Mouse (Mus musculus) G1E (cell line): ENCODE results near the gene Fzd7. TPM values are rescaled to one million over a fixed set of nuclear protein-coding genes. Genes with fewer than 3 reads are reported as not detected.

Experiments
- ATAC-seq: 2 replicates; pipeline ENCODE4 v1.8.0; 2016; ENCODE audit warnings: mild to moderate bottlenecking; ENCODE audit not compliant: insufficient number of reproducible peaks, poor library complexity, low FRiP score, severe bottlenecking; ENCODE audit errors: extremely low read depth
- DNase-seq: peaks from one replicate; pipeline ENCODE4 v3.0.0; 2012; ENCODE audit warnings: low spot score
- H3K27me3 ChIP-seq: 2 replicates; pipeline ENCODE4 v1.6.1; 2012; ENCODE audit warnings: mild to moderate bottlenecking, low read length, inconsistent platforms; ENCODE audit not compliant: insufficient read depth
- H3K36me3 ChIP-seq: replicated peaks from 2 replicates; pipeline ENCODE3; 2012; ENCODE audit warnings: mild to moderate bottlenecking, inconsistent platforms
- H3K4me1 ChIP-seq: 2 replicates; pipeline ENCODE4 v1.6.1; 2012; ENCODE audit warnings: low read depth, low read length, inconsistent platforms, mixed read lengths; ENCODE audit not compliant: insufficient read depth
- H3K4me3 ChIP-seq: 2 replicates; pipeline ENCODE4 v1.5.1; 2012; ENCODE audit warnings: low read depth, mild to moderate bottlenecking, inconsistent platforms, low read length, moderate library complexity, mixed read lengths
- H3K9me3 ChIP-seq: replicated peaks from 2 replicates; pipeline ENCODE4 v1.6.1; 2012; ENCODE audit warnings: inconsistent platforms
- CTCF ChIP-seq: IDR thresholded peaks from 2 replicates; pipeline ENCODE4 v1.5.1; 2012; ENCODE audit warnings: low read depth, low read length, inconsistent platforms, mixed read lengths
- GATA1 ChIP-seq: IDR thresholded peaks from 2 replicates; pipeline ENCODE4 v1.6.1; 2012; ENCODE audit warnings: borderline replicate concordance, low read length, inconsistent platforms, mixed read lengths
- GATA2 ChIP-seq: IDR thresholded peaks from 2 replicates; pipeline ENCODE4 v1.6.1; 2012; ENCODE audit warnings: low read depth, low read length, inconsistent platforms, borderline replicate concordance
- POLR2AphosphoS5 ChIP-seq: IDR thresholded peaks from 2 replicates; pipeline ENCODE4 v1.6.1; 2012; ENCODE audit warnings: low read depth, low read length, inconsistent platforms; ENCODE audit not compliant: insufficient replicate concordance
- TAL1 ChIP-seq: conservative IDR thresholded peaks from 2 replicates; pipeline ENCODE4 v1.6.1; 2012; ENCODE audit warnings: low read depth, low read length, inconsistent platforms, mixed read lengths
- polyA plus RNA-seq: library from polyadenylated mRNA; stranded (reverse); fragments of >175 nt; gene quantifications from 2 replicates; pipeline ENCODE4 v1.2.3, GENCODE M21; 2012
- total RNA-seq, 2 experiments: library from RNA; stranded (forward) in 1 of 2; stranded (reverse) in 1 of 2; fragments of 200-1000 nt in 1 of 2; fragments of >200 nt in 1 of 2; fragmentation: Nextera tagmentation in 1 of 2; gene quantifications; 2 replicates each; pipeline ENCODE4 v1.2.3; 2014 to 2017

Fzd7 gene
- total and polyA plus RNA-seq, 3 experiments, result 55.7 to 84.4 (median 58.7) TPM

GRCm38 (mm10) chr1:59449423-59449822, 32.8 kb upstream of the Fzd7 start:
- Histone ChIP-seq H3K36me3 (no peaks in the 10 kb centered on the region), H3K27me3 (peaks cover 44% of the 10 kb centered on the region), H3K4me1 (peaks cover 2% of the 10 kb centered on the region), H3K4me3 (no peak overlapping the region), H3K9me3 (peaks cover 4% of the 10 kb centered on the region)
- ATAC-seq (peak; percentile 40; the same call in 1 of the 2 replicates), DNase-seq (no peak)
- TF ChIP-seq GATA2 (no peak), CTCF (no peak), POLR2AphosphoS5 (no peak), GATA1 (no peak), TAL1 (no peak)

- Histone ChIP-seq H3K4me1 (peaks cover 2% of the 10 kb centered on the region), H3K4me3 (peak overlapping the region; percentile 21; the same call in 1 of the 2 replicates), H3K27me3 (peaks cover 41% of the 10 kb centered on the region), H3K9me3 (peaks cover 4% of the 10 kb centered on the region), H3K36me3 (no peaks in the 10 kb centered on the region)
- no peak for DNase-seq
- ATAC-seq, result no peak
- TF ChIP-seq POLR2AphosphoS5 (no peak), TAL1 (no peak), CTCF (no peak), GATA2 (no peak), GATA1 (no peak)
Measured at GRCm38 (mm10) chr1:59450896-59451295, 31.3 kb upstream of the Fzd7 start.

GRCm38 (mm10) chr1:59451584-59451983, 30.6 kb upstream of the Fzd7 start:
- Histone ChIP-seq H3K27me3 (peaks cover 45% of the 10 kb centered on the region), H3K4me1 (peaks cover 2% of the 10 kb centered on the region; the same call in 1 of the 2 replicates), H3K36me3 (no peaks in the 10 kb centered on the region), H3K9me3 (peaks cover 4% of the 10 kb centered on the region), H3K4me3 (no peak overlapping the region)
- TF ChIP-seq GATA1 (no peak), POLR2AphosphoS5 (no peak), GATA2 (no peak), CTCF (no peak), TAL1 (no peak)
- no peak for ATAC-seq
- DNase-seq, result no peak

GRCm38 (mm10) chr1:59456825-59457224, 25.4 kb upstream of the Fzd7 start:
- peaks cover 4% of the 10 kb centered on the region for H3K9me3 ChIP-seq
- no peak for DNase-seq
- no peak for TF ChIP-seq GATA1
- TF ChIP-seq POLR2AphosphoS5, result no peak
- TF ChIP-seq CTCF, result no peak
- no peak for TF ChIP-seq GATA2
- TF ChIP-seq TAL1, result no peak
- no peaks in the 10 kb centered on the region for H3K36me3 ChIP-seq
- H3K4me3 ChIP-seq, result no peak overlapping the region
- peaks cover 28% of the 10 kb centered on the region for H3K27me3 ChIP-seq
- no peaks in the 10 kb centered on the region for H3K4me1 ChIP-seq
- no peak for ATAC-seq

GRCm38 (mm10) chr1:59457873-59458272, 24.4 kb upstream of the Fzd7 start:
- no peaks in the 10 kb centered on the region for H3K9me3 ChIP-seq
- H3K27me3 ChIP-seq, result peaks cover 29% of the 10 kb centered on the region
- DNase-seq (no peak), ATAC-seq (no peak)
- no peaks in the 10 kb centered on the region for H3K36me3 ChIP-seq
- no peak overlapping the region for H3K4me3 ChIP-seq
- TF ChIP-seq GATA2, result no peak
- no peak for TF ChIP-seq GATA1
- no peak for TF ChIP-seq POLR2AphosphoS5
- TF ChIP-seq CTCF, result no peak
- no peak for TF ChIP-seq TAL1
- no peaks in the 10 kb centered on the region for H3K4me1 ChIP-seq

GRCm38 (mm10) chr1:59458886-59459285, 23.3 kb upstream of the Fzd7 start:
- DNase-seq (no peak), ATAC-seq (no peak)
- H3K4me1 ChIP-seq, result no peaks in the 10 kb centered on the region
- no peak overlapping the region for H3K4me3 ChIP-seq
- TF ChIP-seq GATA1, result no peak
- TF ChIP-seq TAL1, result no peak
- no peak for TF ChIP-seq POLR2AphosphoS5
- no peak for TF ChIP-seq CTCF
- TF ChIP-seq GATA2, result no peak
- H3K27me3 ChIP-seq, result peaks cover 36% of the 10 kb centered on the region
- no peaks in the 10 kb centered on the region for H3K9me3 ChIP-seq
- H3K36me3 ChIP-seq, result no peaks in the 10 kb centered on the region
